Mouse (Mus musculus): Measurements from ENCODE around the gene Mrpl30. TPM values are rescaled to one million over a fixed set of nuclear protein-coding genes. Genes with fewer than 3 reads are reported as not detected.

The Mrpl30 gene
- polyA plus RNA-seq, 1 experiment from 2014 or later = 252 TPM

DNA sequence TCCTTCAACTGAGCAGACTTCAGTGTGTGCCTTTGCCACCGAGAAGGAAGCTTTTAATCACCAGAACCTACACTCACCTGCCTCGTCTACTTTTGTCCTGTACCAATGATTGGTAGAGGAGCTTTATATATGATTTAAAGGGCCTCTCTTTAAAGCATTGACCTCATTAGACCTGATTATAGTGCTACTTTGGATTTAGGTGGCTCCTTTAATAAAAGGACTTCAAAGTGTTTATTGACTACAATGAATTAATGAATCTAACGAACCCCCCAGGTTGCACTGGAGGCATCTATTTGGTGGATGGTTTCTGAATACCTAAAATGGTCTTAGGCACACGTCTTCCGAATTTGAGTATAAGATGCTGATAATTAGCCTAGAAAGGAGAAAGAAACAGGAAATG is 26.1 kb downstream of the Mrpl30 start, which contains the start of gene Lyg2:
TSS of gene Lyg2 (minus strand) at position 101 of the 400 bp plus-strand sequence.
- Histone ChIP-seq H3K9ac (no peak within 1 kb of the TSS), H3K4me3 (no peak within 1 kb of the TSS), H3K4me2 (no peak within 1 kb of the TSS), H3K4me1 (replicated peaks) (no peaks in the 10 kb centered on the region), H3K27me3 (no peaks in the 10 kb centered on the region), H3K27ac (replicated peaks) (no peak within 1 kb of the TSS), H3K9me3 (no peaks in the 10 kb centered on the region), H3K36me3 (no peaks in the 10 kb centered on the region)
- no peak for ATAC-seq (ENCODE audit: low FRiP score, low read depth)
- WGBS = 81% methylated on average over 5 of the region's 5 CpGs

GRCm38 (mm10) chr1:37917666-37918065 is 27.4 kb downstream of the Mrpl30 start:
- no peaks in the 10 kb centered on the region for H3K27me3 ChIP-seq
- H3K36me3 ChIP-seq = no peaks in the 10 kb centered on the region
- no peaks in the 10 kb centered on the region for H3K4me1 ChIP-seq (replicated peaks)
- H3K27ac ChIP-seq (replicated peaks) = no peak overlapping the region
- H3K4me3 ChIP-seq = no peak overlapping the region
- 83% methylated on average over 13 of the region's 13 CpGs for WGBS
- no peak overlapping the region for H3K9ac ChIP-seq
- no peak for ATAC-seq (ENCODE audit: low FRiP score, low read depth)
- no peaks in the 10 kb centered on the region for H3K9me3 ChIP-seq
- H3K4me2 ChIP-seq = no peak overlapping the region

DNA sequence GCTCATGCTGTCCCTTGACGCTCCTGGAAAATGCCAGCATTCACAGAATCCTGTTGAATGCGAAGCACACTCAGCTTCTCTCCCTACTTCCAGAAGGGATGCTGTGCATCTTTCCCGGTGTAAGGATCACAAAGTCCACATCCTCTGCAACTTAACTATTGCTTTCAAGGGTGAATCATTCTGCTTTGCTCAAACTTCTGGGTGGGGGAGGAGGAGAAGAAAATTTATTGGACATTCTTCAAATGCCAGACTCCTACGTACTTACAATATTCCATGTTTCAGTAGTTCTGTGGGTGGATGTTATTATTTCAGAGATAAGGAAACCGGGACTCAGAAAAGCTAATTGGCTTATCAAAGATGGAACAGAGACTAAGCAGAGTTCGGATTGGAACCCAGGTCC is 27.8 kb downstream of the Mrpl30 start:
- no peak overlapping the region for H3K4me3 ChIP-seq
- H3K9ac ChIP-seq = no peak overlapping the region
- H3K27ac ChIP-seq (replicated peaks) = no peak overlapping the region
- 82% methylated on average over 6 of the region's 6 CpGs for WGBS
- ATAC-seq (ENCODE audit: low FRiP score, low read depth) = no peak
- H3K27me3 ChIP-seq = no peaks in the 10 kb centered on the region
- H3K36me3 ChIP-seq = no peaks in the 10 kb centered on the region
- H3K9me3 ChIP-seq = no peaks in the 10 kb centered on the region
- no peak overlapping the region for H3K4me2 ChIP-seq
- H3K4me1 ChIP-seq (replicated peaks) = no peaks in the 10 kb centered on the region

DNA sequence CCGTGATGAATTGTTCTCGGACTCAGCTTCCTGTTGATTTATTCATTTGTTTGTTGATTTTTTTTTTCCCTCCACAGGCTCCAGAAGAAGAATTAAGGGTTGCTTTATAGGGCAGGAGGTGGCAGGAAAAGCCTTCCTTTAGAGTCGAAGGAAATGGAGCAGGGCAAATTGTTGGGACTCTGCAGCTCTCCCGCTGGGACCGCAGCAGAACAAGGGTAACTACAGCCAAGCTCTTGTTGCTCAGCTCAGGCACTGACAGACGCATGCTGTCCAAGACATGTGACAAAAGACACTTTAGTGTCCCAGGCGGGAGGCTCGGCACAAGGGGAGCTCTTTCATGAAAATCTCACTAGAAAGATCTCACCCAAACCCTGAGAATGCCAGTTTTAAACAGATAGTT is 32.3 kb downstream of the Mrpl30 start:
- Histone ChIP-seq H3K9ac (no peak overlapping the region), H3K36me3 (no peaks in the 10 kb centered on the region), H3K4me3 (no peak overlapping the region), H3K27ac (replicated peaks) (no peak overlapping the region), H3K9me3 (no peaks in the 10 kb centered on the region), H3K4me2 (no peak overlapping the region), H3K27me3 (no peaks in the 10 kb centered on the region), H3K4me1 (replicated peaks) (no peaks in the 10 kb centered on the region)
- ATAC-seq (ENCODE audit: low FRiP score, low read depth) = no peak
- 50% methylated on average over 8 of the region's 8 CpGs for WGBS

GRCm38 (mm10) chr1:37925971-37926370 is 35.7 kb downstream of the Mrpl30 start:
- Histone ChIP-seq H3K4me1 (replicated peaks) (no peaks in the 10 kb centered on the region), H3K4me2 (no peak overlapping the region), H3K9ac (no peak overlapping the region), H3K9me3 (no peaks in the 10 kb centered on the region), H3K4me3 (no peak overlapping the region), H3K27ac (replicated peaks) (no peak overlapping the region), H3K36me3 (no peaks in the 10 kb centered on the region), H3K27me3 (no peaks in the 10 kb centered on the region)
- ATAC-seq (ENCODE audit: low FRiP score, low read depth) = no peak
- WGBS = 83% methylated on average over 8 of the region's 8 CpGs

DNA sequence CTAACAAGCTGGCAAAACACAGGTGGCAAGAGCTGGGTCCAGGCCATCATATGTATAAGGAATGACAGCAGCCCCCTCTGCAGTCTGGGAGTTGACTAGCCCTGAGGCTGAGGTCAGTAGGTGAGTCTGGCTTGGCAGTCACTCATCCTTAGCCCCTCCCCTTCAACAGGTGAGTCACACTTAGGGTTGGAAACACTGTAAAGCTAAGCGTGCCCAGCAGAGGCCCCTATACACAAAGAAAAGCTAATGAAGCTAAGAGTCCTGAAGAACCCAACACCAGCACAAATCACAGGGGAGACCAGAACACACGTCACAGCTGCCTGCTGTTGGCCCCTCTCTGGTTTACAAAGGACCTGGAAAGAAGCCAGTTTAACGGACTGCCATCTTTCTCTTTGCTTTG is 41.5 kb downstream of the Mrpl30 start:
- WGBS = 15% methylated on average over 3 of the region's 3 CpGs

More for the DNA sequence above, 41.5 kb downstream of the Mrpl30 start:
- Histone ChIP-seq H3K27ac (replicated peaks) (no peak overlapping the region), H3K36me3 (no peaks in the 10 kb centered on the region), H3K9ac (no peak overlapping the region), H3K4me3 (no peak overlapping the region), H3K4me1 (replicated peaks) (no peaks in the 10 kb centered on the region), H3K9me3 (no peaks in the 10 kb centered on the region), H3K27me3 (no peaks in the 10 kb centered on the region), H3K4me2 (no peak overlapping the region)
- ATAC-seq (ENCODE audit: low FRiP score, low read depth) = no peak

Other genes with a start within 250 kb of the Mrpl30 start
- gene 2010300C02Rik, start 170.4 kb upstream of the Mrpl30 start, polyA plus RNA-seq (2015; fragmentation: Nextera tagmentation; extraction: Ambion mirVana) = 2.5 and 3.2 TPM in 2 replicates
- 15.3 and 15.6 TPM in 2 replicates for gene Tsga10, start 24.0 kb upstream of the Mrpl30 start, polyA plus RNA-seq (2015; fragmentation: Nextera tagmentation; extraction: Ambion mirVana)
- gene Lipt1, start 18.7 kb upstream of the Mrpl30 start, polyA plus RNA-seq (2015; fragmentation: Nextera tagmentation; extraction: Ambion mirVana) = 7.9 and 8.5 TPM in 2 replicates
- gene Mitd1, start 66 bp upstream of the Mrpl30 start, polyA plus RNA-seq (2015; fragmentation: Nextera tagmentation; extraction: Ambion mirVana) = 14.4 and 15.7 TPM in 2 replicates
- not detected in 2 replicates for gene Lyg2, start 26.0 kb downstream of the Mrpl30 start, polyA plus RNA-seq (2015; fragmentation: Nextera tagmentation; extraction: Ambion mirVana)
- not detected in 2 replicates for gene Lyg1, start 67.3 kb downstream of the Mrpl30 start, polyA plus RNA-seq (2015; fragmentation: Nextera tagmentation; extraction: Ambion mirVana)
- gene Txndc9, start 107.4 kb downstream of the Mrpl30 start, polyA plus RNA-seq (2015; fragmentation: Nextera tagmentation; extraction: Ambion mirVana) = 128 and 130 TPM in 2 replicates
- gene Eif5b, start 107.5 kb downstream of the Mrpl30 start, polyA plus RNA-seq (2015; fragmentation: Nextera tagmentation; extraction: Ambion mirVana) = 20.4 and 23.2 TPM in 2 replicates
- gene Rev1, start 239.3 kb downstream of the Mrpl30 start, polyA plus RNA-seq (2015; fragmentation: Nextera tagmentation; extraction: Ambion mirVana) = 35.2 and 36.3 TPM in 2 replicates